Mouse (Mus musculus) ES-E14 (cell line): ENCODE measurements at regions not wholly inside any gene's neighbourhood (a gene's known extent, or its start where the extent isn't known, plus 50 kb on each side); places are given as distances from the start of the nearest gene placed in this dataset.

ENCODE experiments used
- CHD2 ChIP-seq: IDR thresholded peaks from 2 replicates; pipeline ENCODE4 v1.6.1; 2014; ENCODE audit warnings: mild to moderate bottlenecking, low read depth, low read length, inconsistent platforms
- HCFC1 ChIP-seq: IDR thresholded peaks from 2 replicates; pipeline ENCODE4 v1.6.1; 2012; ENCODE audit warnings: low read length, inconsistent platforms, borderline replicate concordance; ENCODE audit not compliant: insufficient read depth
- MAFK ChIP-seq: IDR thresholded peaks from 2 replicates; pipeline ENCODE4 v1.6.1; 2014; ENCODE audit warnings: mild to moderate bottlenecking, low read depth, low read length, inconsistent platforms; ENCODE audit not compliant: insufficient read depth
- ZC3H11A ChIP-seq: IDR thresholded peaks from 2 replicates; pipeline ENCODE4 v1.6.1; 2012; ENCODE audit warnings: low read depth, mild to moderate bottlenecking, inconsistent platforms, low read length, borderline replicate concordance
- ZNF384 ChIP-seq: IDR thresholded peaks from 2 replicates; pipeline ENCODE4 v1.6.1; 2012; ENCODE audit warnings: low read depth, low read length, inconsistent platforms

GRCm38 (mm10) chr12:107695014-107695413 is 206.6 kb downstream of the 3110018I06Rik start:
- TF ChIP-seq ZNF384 (no peak), HCFC1 (no peak), MAFK (no peak), CHD2 (no peak), ZC3H11A (no peak)
